Mouse (Mus musculus) megakaryocyte-erythroid progenitor cell, adult 5 weeks (primary cell): ENCODE measurements around the gene Adprhl2. TPM values are rescaled to one million over a fixed set of nuclear protein-coding genes. Genes with fewer than 3 reads are reported as not detected.

Source experiments
- polyA plus RNA-seq: library from polyadenylated mRNA; stranded (reverse); fragments of >175 nt; gene quantifications from 2 replicates; pipeline ENCODE4 v1.2.3, GENCODE M21; 2012

Gene Adprhl2
- polyA plus RNA-seq: 61.8 and 65.3 TPM in 2 replicates

GRCm38 (mm10) chr4:126321111-126321853 lies at the start of gene Adprhl2:
Gene Adprhl2 (minus strand): TSS chr4:126321703.

DNA sequence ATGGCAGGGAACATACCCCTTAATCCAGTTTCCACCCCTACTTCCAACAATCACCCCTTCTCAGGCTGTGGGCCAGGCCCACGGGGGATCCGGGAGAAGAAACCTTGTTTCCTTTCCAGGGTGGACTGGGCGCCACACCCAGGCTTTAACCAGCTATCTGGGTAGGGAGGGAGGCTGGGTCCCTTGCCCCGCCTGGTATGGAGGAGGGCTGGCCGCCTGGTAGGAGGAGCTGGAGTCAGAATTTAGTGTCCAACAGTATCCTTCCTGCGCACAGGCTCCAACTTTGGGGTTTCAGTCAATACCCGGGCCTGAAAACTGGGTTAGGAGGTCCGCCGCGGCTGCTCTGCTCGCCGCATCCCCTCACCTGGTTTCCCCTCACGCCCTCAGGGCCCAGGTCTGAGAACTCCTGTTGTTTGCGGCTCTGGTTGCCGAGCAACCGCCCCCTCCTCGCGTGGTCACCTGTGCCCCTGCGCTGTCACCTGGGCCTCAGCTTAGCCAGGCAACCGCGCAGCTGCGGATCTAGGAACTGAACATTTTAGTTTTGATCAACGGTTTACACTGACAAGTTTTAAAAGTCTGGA lies 3.9 kb upstream of the Adprhl2 start, which contains the start of gene Tekt2:
Gene Tekt2, minus strand, starts transcription at position 408 of the 581 bp plus-strand sequence.

DNA sequence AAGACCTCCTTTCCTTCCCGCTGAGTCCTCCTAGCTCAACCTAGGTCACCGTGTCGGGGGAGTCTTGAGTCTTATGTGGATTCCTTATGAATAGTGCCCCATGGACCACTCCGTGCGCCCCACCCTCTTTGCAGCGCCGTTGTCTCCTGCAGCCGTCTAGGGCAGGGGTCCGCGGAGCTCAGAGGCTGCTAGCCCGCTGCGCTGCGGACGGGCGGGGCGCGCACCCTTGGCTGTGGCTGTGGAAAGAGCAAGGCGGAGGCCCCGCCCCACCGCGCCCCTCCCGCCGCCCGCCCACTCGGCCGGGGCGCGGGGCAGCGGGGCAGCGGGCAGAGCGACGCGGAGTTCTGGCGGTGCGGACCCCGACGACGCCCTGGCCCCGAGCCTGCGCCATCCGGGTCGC lies 35.0 kb downstream of the Adprhl2 start, which contains the start of gene Col8a2:
Gene Col8a2, plus strand, starts transcription at position 302 of the 400 bp plus-strand sequence.

Other genes with a start within 250 kb of the Adprhl2 start
- 9.4 and 12.7 TPM in 2 replicates for gene Lsm10, start 225.1 kb downstream of the Adprhl2 start, polyA plus RNA-seq
- gene Stk40, start 217.7 kb downstream of the Adprhl2 start, polyA plus RNA-seq: 43.4 and 46.0 TPM in 2 replicates
- 13.7 and 19.3 TPM in 2 replicates for gene Eva1b, start 174.0 kb downstream of the Adprhl2 start, polyA plus RNA-seq
- 0.52 and 0.73 TPM in 2 replicates for gene Sh3d21, start 158.2 kb downstream of the Adprhl2 start, polyA plus RNA-seq
- 156 and 255 TPM in 2 replicates for gene Thrap3, start 118.9 kb downstream of the Adprhl2 start, polyA plus RNA-seq
- 279 and 331 TPM in 2 replicates for gene Map7d1, start 65.4 kb downstream of the Adprhl2 start, polyA plus RNA-seq
- 28.4 and 37.2 TPM in 2 replicates for gene Trappc3, start 59.4 kb downstream of the Adprhl2 start, polyA plus RNA-seq
- gene Col8a2, start 34.9 kb downstream of the Adprhl2 start, polyA plus RNA-seq: 0.03 TPM in 1 of 2 replicates, not detected in the other
- gene Tekt2, start 4.0 kb upstream of the Adprhl2 start, polyA plus RNA-seq: 0.48 TPM in 1 of 2 replicates, not detected in the other
- gene Ago3, start 107.9 kb upstream of the Adprhl2 start, polyA plus RNA-seq: 3.5 and 6.5 TPM in 2 replicates
- 9.0 and 12.6 TPM in 2 replicates for gene Ago1, start 146.9 kb upstream of the Adprhl2 start, polyA plus RNA-seq
- 0.67 and 0.78 TPM in 2 replicates for gene Ago4, start 211.8 kb upstream of the Adprhl2 start, polyA plus RNA-seq
- gene Clspn, start 235.2 kb upstream of the Adprhl2 start, polyA plus RNA-seq: 4.5 and 7.8 TPM in 2 replicates